Comparison of ENCODE assay signal across 17 mouse cellular contexts in the genomic region with DNA sequence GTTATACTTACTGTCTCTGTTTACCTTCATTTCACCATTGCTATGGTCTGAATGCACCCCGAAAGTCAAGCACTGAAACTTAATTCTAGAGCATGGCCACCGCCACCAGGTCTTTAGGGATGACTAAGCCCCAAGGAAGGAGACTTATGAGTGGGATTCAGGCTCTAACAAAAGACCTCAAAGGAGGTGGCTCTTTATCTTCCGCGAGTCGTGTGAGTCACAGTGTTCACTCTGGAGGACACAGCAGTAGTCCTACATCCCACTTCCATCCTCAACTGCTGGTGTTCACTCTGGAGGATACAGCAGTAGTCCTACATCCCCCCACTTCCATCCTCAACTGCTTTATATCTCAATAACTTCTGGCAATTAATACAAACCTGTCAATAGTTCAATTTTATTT.
"Had no signal": no experiment of that assay in that cellular context is flagged by ENCODE, and none has a peak within 500 bp of the region (broad histone marks: within the 10 kb centered on the region; RNA-seq: fewer than 3 reads in every experiment).

No protein-coding gene starts in this region.

- DNase-seq: gastrocnemius, adult 2 months; gastrocnemius, postnatal 10 days; gastrocnemius, postnatal 25 days; heart, adult 18-20 months; heart, postnatal 10 days; heart, postnatal 4 days; kidney, adult 18-20 months; kidney, adult 8-10 months; kidney, postnatal 10 days; kidney, postnatal 25 days; kidney, postnatal 4 days; liver; liver, embryonic 13.5 days had no signal

- ATAC-seq: hindbrain, embryonic 16.5 days; inflammation-experienced regulatory T-cells, adult 6 months; intestine, embryonic 15.5 days; intestine, postnatal 0 days had no signal
